Mouse (Mus musculus) megakaryocyte progenitor cell, adult 5-6 weeks (primary cell): Measurements from ENCODE around the gene Mei1. TPM values are rescaled to one million over a fixed set of nuclear protein-coding genes. Genes with fewer than 3 reads are reported as not detected.

Experiments
- ATAC-seq: replicated peaks from 2 replicates; pipeline ENCODE4 v1.8.0; 2016; ENCODE audit warnings: mild to moderate bottlenecking, moderate TSS enrichment, inconsistent platforms; ENCODE audit not compliant: poor library complexity
- total RNA-seq, 2 experiments: library from RNA; stranded (forward) in 1 of 2; stranded (reverse) in 1 of 2; fragments of 157-497, 149-512 nt in 1 of 2; fragments of 200-1000 nt in 1 of 2; gene quantifications; 2 replicates each; pipeline versions ENCODE4 v1.2.3 to v1.2.4; 2015 to 2017

The Mei1 gene
- total RNA-seq, 2 experiments from 2014 or later: not detected

DNA sequence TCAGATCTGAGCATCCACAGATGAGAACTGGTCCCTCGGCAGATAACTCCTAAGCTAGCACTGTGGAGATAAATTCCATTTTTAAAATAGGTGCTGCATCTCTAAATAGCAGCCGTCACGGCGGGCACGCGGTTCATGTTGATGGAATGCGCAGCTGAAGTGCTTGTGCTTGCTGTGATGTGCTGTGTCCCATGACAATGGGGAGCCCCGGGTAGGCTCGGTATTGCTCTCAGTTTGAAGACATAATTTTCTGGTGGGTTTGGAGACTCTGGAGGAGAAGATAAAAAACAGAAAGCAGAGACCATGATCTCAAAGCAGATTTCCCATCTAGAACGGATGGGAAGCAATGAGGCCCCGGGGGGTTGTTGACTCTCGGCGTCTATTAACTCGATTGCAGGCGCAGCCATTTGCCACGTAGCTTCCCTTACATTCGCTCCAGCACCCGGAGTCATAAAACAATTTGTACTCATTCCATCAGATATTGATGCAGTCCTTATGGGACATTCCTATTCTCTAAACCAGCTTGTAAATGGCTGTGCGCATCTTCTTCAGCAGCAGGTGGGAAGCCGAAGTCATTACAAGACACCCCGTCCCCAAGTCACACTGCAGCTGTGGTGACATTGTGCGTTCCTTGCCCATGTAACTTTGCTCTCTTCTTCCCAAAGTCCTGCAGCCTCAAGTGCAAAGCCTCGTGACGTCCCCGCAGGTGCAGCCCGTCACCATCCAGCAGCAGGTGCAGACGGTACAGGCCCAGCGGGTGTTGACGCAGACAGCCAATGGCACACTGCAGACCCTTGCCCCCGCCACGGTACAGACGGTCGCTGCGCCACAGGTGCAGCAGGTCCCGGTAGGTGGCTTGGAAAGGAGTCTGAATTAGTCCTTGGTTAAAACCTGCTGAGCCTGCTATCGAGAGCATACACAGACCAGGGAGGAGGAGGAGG, 100.9 kb downstream of the Mei1 start:
- ATAC-seq: no peak

GRCm38 (mm10) chr15:82172648-82173047, 102.9 kb downstream of the Mei1 start:
- no peak for ATAC-seq

GRCm38 (mm10) chr15:82175091-82175490, 105.3 kb downstream of the Mei1 start:
- ATAC-seq: no peak

Other genes with a start within 250 kb of the Mei1 start
- 33.9 and 36.3 TPM in 2 replicates for gene Tob2, start 211.2 kb upstream of the Mei1 start, total RNA-seq (2015)
- gene Tob2, start 211.2 kb upstream of the Mei1 start, total RNA-seq (2017): 19.8 and 21.2 TPM in 2 replicates
- gene Phf5a, start 198.1 kb upstream of the Mei1 start, total RNA-seq (2015): 123 and 128 TPM in 2 replicates
- gene Phf5a, start 198.1 kb upstream of the Mei1 start, total RNA-seq (2017): 83.2 and 110 TPM in 2 replicates
- gene Aco2, start 197.7 kb upstream of the Mei1 start, total RNA-seq (2015): 77.3 and 90.7 TPM in 2 replicates
- 122 and 130 TPM in 2 replicates for gene Aco2, start 197.7 kb upstream of the Mei1 start, total RNA-seq (2017)
- gene Polr3h, start 143.8 kb upstream of the Mei1 start, total RNA-seq (2015): 14.0 and 17.1 TPM in 2 replicates
- 37.6 and 37.7 TPM in 2 replicates for gene Polr3h, start 143.8 kb upstream of the Mei1 start, total RNA-seq (2017)
- not detected in 2 replicates for gene Csdc2, start 133.2 kb upstream of the Mei1 start, total RNA-seq (2015)
- gene Csdc2, start 133.2 kb upstream of the Mei1 start, total RNA-seq (2017): not detected in 2 replicates
- gene Pmm1, start 109.1 kb upstream of the Mei1 start, total RNA-seq (2015): 22.9 and 23.0 TPM in 2 replicates
- gene Pmm1, start 109.1 kb upstream of the Mei1 start, total RNA-seq (2017): 13.2 and 17.0 TPM in 2 replicates
- gene 1700029P11Rik, start 89.5 kb upstream of the Mei1 start, total RNA-seq (2015): not detected in 2 replicates
- not detected in 2 replicates for gene 1700029P11Rik, start 89.5 kb upstream of the Mei1 start, total RNA-seq (2017)
- 75.3 and 108 TPM in 2 replicates for gene Xrcc6, start 82.2 kb upstream of the Mei1 start, total RNA-seq (2015)
- gene Xrcc6, start 82.2 kb upstream of the Mei1 start, total RNA-seq (2017): 135 and 249 TPM in 2 replicates
- 32.6 and 38.4 TPM in 2 replicates for gene Desi1, start 36.1 kb upstream of the Mei1 start, total RNA-seq (2015)
- 7.1 and 9.2 TPM in 2 replicates for gene Desi1, start 36.1 kb upstream of the Mei1 start, total RNA-seq (2017)
- 235 and 245 TPM in 2 replicates for gene Snu13, start 22.4 kb upstream of the Mei1 start, total RNA-seq (2015)
- gene Snu13, start 22.4 kb upstream of the Mei1 start, total RNA-seq (2017): 201 and 202 TPM in 2 replicates
- gene 4930407I10Rik, start 10.8 kb upstream of the Mei1 start, total RNA-seq (2015): not detected in 2 replicates
- gene 4930407I10Rik, start 10.8 kb upstream of the Mei1 start, total RNA-seq (2017): not detected in 2 replicates
- gene Ccdc134, start 57.9 kb downstream of the Mei1 start, total RNA-seq (2015): 5.5 and 10.4 TPM in 2 replicates
- 19.6 and 29.7 TPM in 2 replicates for gene Ccdc134, start 57.9 kb downstream of the Mei1 start, total RNA-seq (2017)
- gene Srebf2, start 77.2 kb downstream of the Mei1 start, total RNA-seq (2015): 24.7 and 28.3 TPM in 2 replicates
- 21.0 and 23.7 TPM in 2 replicates for gene Srebf2, start 77.2 kb downstream of the Mei1 start, total RNA-seq (2017)
- gene Shisa8, start 142.8 kb downstream of the Mei1 start, total RNA-seq (2015): 0.10 and 0.12 TPM in 2 replicates
- gene Shisa8, start 142.8 kb downstream of the Mei1 start, total RNA-seq (2017): 0.27 and 3.2 TPM in 2 replicates
- 2.1 and 2.4 TPM in 2 replicates for gene Tnfrsf13c, start 154.4 kb downstream of the Mei1 start, total RNA-seq (2015)
- gene Tnfrsf13c, start 154.4 kb downstream of the Mei1 start, total RNA-seq (2017): 0.34 and 0.92 TPM in 2 replicates
- gene Cenpm, start 174.8 kb downstream of the Mei1 start, total RNA-seq (2015): 32.9 and 42.6 TPM in 2 replicates
- 16.5 and 24.9 TPM in 2 replicates for gene Cenpm, start 174.8 kb downstream of the Mei1 start, total RNA-seq (2017)
- gene 1500009C09Rik, start 182.4 kb downstream of the Mei1 start, total RNA-seq (2015): not detected in 2 replicates
- gene 1500009C09Rik, start 182.4 kb downstream of the Mei1 start, total RNA-seq (2017): not detected in 2 replicates
- 0.07 TPM in 1 of 2 replicates, not detected in the other for gene Sept3, start 204.9 kb downstream of the Mei1 start, total RNA-seq (2015)
- gene Sept3, start 204.9 kb downstream of the Mei1 start, total RNA-seq (2017): 0.08 TPM in 1 of 2 replicates, not detected in the other
- gene Wbp2nl, start 229.0 kb downstream of the Mei1 start, total RNA-seq (2015): 0.17 TPM in 1 of 2 replicates, not detected in the other
- gene Wbp2nl, start 229.0 kb downstream of the Mei1 start, total RNA-seq (2017): not detected in 2 replicates